Mouse (Mus musculus) midbrain, embryonic 16.5 days (tissue): ENCODE results near the gene Slco1a5. TPM values are rescaled to one million over a fixed set of nuclear protein-coding genes. Genes with fewer than 3 reads are reported as not detected.

Experiments used
- ATAC-seq: fragments of 200-750 bp; cut with Nextera tagmentation; 2 replicates; pipeline ENCODE4 v1.8.0; 2017; ENCODE audit warnings: moderate TSS enrichment
- H3K27ac ChIP-seq: fragments of 300-500 bp; sonication (generic); 2 replicates; pipeline ENCODE4 v1.5.1; 2014; ENCODE audit warnings: mild to moderate bottlenecking, low read length, mixed read lengths
- H3K27me3 ChIP-seq: fragments of 300-500 bp; sonication (generic); 2 replicates; pipeline ENCODE4 v1.6.1; 2014; ENCODE audit warnings: low read depth, low read length, mixed read lengths; ENCODE audit not compliant: control insufficient read depth, insufficient read depth
- H3K36me3 ChIP-seq: fragments of 300-500 bp; sonication (generic); 2 replicates; pipeline ENCODE4 v1.6.1; 2014; ENCODE audit warnings: mild to moderate bottlenecking, low read length, moderate library complexity, mixed read lengths; ENCODE audit not compliant: control insufficient read depth, insufficient read depth
- H3K4me1 ChIP-seq: fragments of 300-500 bp; sonication (generic); 2 replicates; pipeline ENCODE4 v1.6.1; 2014; ENCODE audit warnings: mild to moderate bottlenecking, low read length, mixed read lengths; ENCODE audit not compliant: control insufficient read depth, insufficient read depth
- H3K4me2 ChIP-seq: fragments of 300-500 bp; sonication (generic); 2 replicates; pipeline ENCODE4 v1.6.1; 2014; ENCODE audit warnings: mild to moderate bottlenecking, low read length, mixed read lengths
- H3K4me3 ChIP-seq: fragments of 300-500 bp; sonication (generic); 2 replicates; pipeline ENCODE4 v1.5.1; 2014; ENCODE audit warnings: low read depth, mild to moderate bottlenecking, low read length, moderate library complexity, mixed read lengths
- H3K9ac ChIP-seq: fragments of 300-500 bp; sonication (generic); 2 replicates; pipeline ENCODE4 v1.6.1; 2014; ENCODE audit warnings: low read depth, low read length, mixed read lengths
- H3K9me3 ChIP-seq: fragments of 300-500 bp; sonication (generic); replicated peaks from 2 replicates; pipeline ENCODE4 v1.6.1; 2014; ENCODE audit warnings: mild to moderate bottlenecking, low read length, mixed read lengths; ENCODE audit not compliant: control insufficient read depth, poor library complexity, severe bottlenecking
- WGBS: fragments of 180-500 bp; shearing (Covaris S2); extraction: QIAGEN DNeasy Blood & Tissue Kit; methylation state at CpG from one replicate; pipeline ENCODE4 v1.1.7; 2014; 5-methylcytosine and 5-hydroxymethylcytosine counted together
- polyA plus RNA-seq: library from polyadenylated mRNA; unstranded; fragments of >200 nt; fragmentation: Nextera tagmentation; extraction: Ambion mirVana; gene quantifications from 2 replicates; pipeline ENCODE4 v1.2.1, GENCODE M21; 2015

The Slco1a5 gene
- polyA plus RNA-seq, 1 experiment from 2014 or later: 0.74 TPM

- no peak for ATAC-seq
- H3K36me3 ChIP-seq: no peaks in the 10 kb centered on the region
- no peak overlapping the region for H3K4me3 ChIP-seq
- no peaks in the 10 kb centered on the region for H3K9me3 ChIP-seq
- no peak overlapping the region for H3K4me2 ChIP-seq
- no peak overlapping the region for H3K27ac ChIP-seq
- no peaks in the 10 kb centered on the region for H3K27me3 ChIP-seq
- H3K9ac ChIP-seq: no peak overlapping the region
- H3K4me1 ChIP-seq: no peaks in the 10 kb centered on the region
These were observed 102.6 kb downstream of the Slco1a5 start for GRCm38 (mm10) chr6:142220138-142220537.

- no peak for ATAC-seq
- H3K4me3 ChIP-seq: no peak overlapping the region
- H3K4me2 ChIP-seq: no peak overlapping the region
- H3K9me3 ChIP-seq: no peaks in the 10 kb centered on the region
- no peaks in the 10 kb centered on the region for H3K27me3 ChIP-seq
- no peak overlapping the region for H3K27ac ChIP-seq
- no peaks in the 10 kb centered on the region for H3K36me3 ChIP-seq
- no peak overlapping the region for H3K9ac ChIP-seq
- H3K4me1 ChIP-seq: no peaks in the 10 kb centered on the region
These were observed 111.0 kb downstream of the Slco1a5 start for GRCm38 (mm10) chr6:142211821-142212220.

- H3K4me2 ChIP-seq: no peak overlapping the region
- no peaks in the 10 kb centered on the region for H3K4me1 ChIP-seq
- ATAC-seq: no peak
- no peaks in the 10 kb centered on the region for H3K36me3 ChIP-seq
- H3K9me3 ChIP-seq: no peaks in the 10 kb centered on the region
- H3K27me3 ChIP-seq: no peaks in the 10 kb centered on the region
- H3K9ac ChIP-seq: no peak overlapping the region
- H3K4me3 ChIP-seq: no peak overlapping the region
- no peak overlapping the region for H3K27ac ChIP-seq
These were observed 113.0 kb downstream of the Slco1a5 start for GRCm38 (mm10) chr6:142209749-142210148.

GRCm38 (mm10) chr6:142208421-142208820 lies 114.4 kb downstream of the Slco1a5 start, which contains the start of gene Slco1a6:
Gene Slco1a6 (minus strand): TSS chr6:142208521.
- no peak within 1 kb of the TSS for H3K27ac ChIP-seq

GRCm38 (mm10) chr6:142200524-142200923 lies 122.3 kb downstream of the Slco1a5 start:
- Histone ChIP-seq H3K9me3 (no peaks in the 10 kb centered on the region), H3K27ac (no peak overlapping the region), H3K27me3 (no peaks in the 10 kb centered on the region), H3K9ac (no peak overlapping the region), H3K4me3 (no peak overlapping the region), H3K4me2 (no peak overlapping the region), H3K36me3 (no peaks in the 10 kb centered on the region), H3K4me1 (no peaks in the 10 kb centered on the region)
- no peak for ATAC-seq

More at GRCm38 (mm10) chr6:142208421-142208820, 114.4 kb downstream of the Slco1a5 start, which contains the start of gene Slco1a6:
- Histone ChIP-seq H3K27me3 (no peaks in the 10 kb centered on the region), H3K4me3 (no peak within 1 kb of the TSS), H3K4me2 (no peak within 1 kb of the TSS), H3K36me3 (no peaks in the 10 kb centered on the region), H3K9ac (no peak within 1 kb of the TSS), H3K4me1 (no peaks in the 10 kb centered on the region), H3K9me3 (no peaks in the 10 kb centered on the region)
- no peak for ATAC-seq
- WGBS: 94% methylated on average over 4 of the region's 4 CpGs

DNA sequence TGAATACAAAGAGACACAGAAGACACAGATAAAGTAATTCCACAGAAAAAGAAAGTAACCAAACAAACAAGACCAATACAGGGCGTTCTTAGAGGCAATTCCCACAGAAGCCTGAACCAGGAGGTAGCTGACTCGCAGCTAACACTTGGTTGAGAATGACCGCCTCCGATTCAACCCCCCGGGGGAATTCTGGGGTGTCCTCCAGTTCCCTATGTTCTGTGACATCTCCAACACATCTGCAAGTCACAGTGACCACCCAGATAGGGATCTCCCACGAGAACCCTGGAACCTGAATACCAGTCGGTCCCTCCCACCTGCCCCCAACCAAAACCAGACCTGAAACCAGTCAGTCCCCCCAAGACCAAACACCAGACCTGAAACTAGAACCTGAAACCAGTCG lies 128.5 kb downstream of the Slco1a5 start:
- WGBS: 92% methylated on average over 8 of the region's 8 CpGs
- H3K4me2 ChIP-seq: no peak overlapping the region
- no peaks in the 10 kb centered on the region for H3K36me3 ChIP-seq
- no peaks in the 10 kb centered on the region for H3K4me1 ChIP-seq
- no peak for ATAC-seq
- no peak overlapping the region for H3K27ac ChIP-seq
- no peaks in the 10 kb centered on the region for H3K27me3 ChIP-seq
- no peak overlapping the region for H3K9ac ChIP-seq
- H3K4me3 ChIP-seq: no peak overlapping the region
- no peaks in the 10 kb centered on the region for H3K9me3 ChIP-seq

GRCm38 (mm10) chr6:142191962-142192361 lies 130.8 kb downstream of the Slco1a5 start:
- no peak overlapping the region for H3K27ac ChIP-seq
- no peaks in the 10 kb centered on the region for H3K4me1 ChIP-seq
- no peak overlapping the region for H3K9ac ChIP-seq
- no peaks in the 10 kb centered on the region for H3K9me3 ChIP-seq
- H3K4me3 ChIP-seq: no peak overlapping the region
- WGBS: 83% methylated on average over 1 of the region's 1 CpGs
- no peak for ATAC-seq
- no peaks in the 10 kb centered on the region for H3K36me3 ChIP-seq
- H3K4me2 ChIP-seq: no peak overlapping the region
- H3K27me3 ChIP-seq: no peaks in the 10 kb centered on the region

- Histone ChIP-seq H3K9ac (no peak overlapping the region), H3K27ac (no peak overlapping the region), H3K27me3 (no peaks in the 10 kb centered on the region), H3K36me3 (no peaks in the 10 kb centered on the region), H3K9me3 (no peaks in the 10 kb centered on the region), H3K4me1 (no peaks in the 10 kb centered on the region), H3K4me2 (no peak overlapping the region), H3K4me3 (no peak overlapping the region)
- no peak for ATAC-seq
- 96% methylated on average over 3 of the region's 3 CpGs for WGBS
These were observed 135.4 kb downstream of the Slco1a5 start for GRCm38 (mm10) chr6:142187426-142187825.

- no peak overlapping the region for H3K4me3 ChIP-seq
These were observed 136.8 kb downstream of the Slco1a5 start for GRCm38 (mm10) chr6:142185868-142186415.

More at GRCm38 (mm10) chr6:142185868-142186415, 136.8 kb downstream of the Slco1a5 start:
- no peak overlapping the region for H3K4me2 ChIP-seq
- no peaks in the 10 kb centered on the region for H3K4me1 ChIP-seq
- H3K9ac ChIP-seq: no peak overlapping the region
- no peak for ATAC-seq
- H3K9me3 ChIP-seq: no peaks in the 10 kb centered on the region
- H3K27ac ChIP-seq: no peak overlapping the region
- H3K36me3 ChIP-seq: no peaks in the 10 kb centered on the region
- H3K27me3 ChIP-seq: no peaks in the 10 kb centered on the region
- 87% methylated on average over 2 of the region's 2 CpGs for WGBS
